Mouse (Mus musculus) kidney, adult 2 months (tissue): ENCODE data around the gene Rgma.

Experiments used
- CTCF ChIP-seq: fragments of 200-500 bp; conservative IDR thresholded peaks from 2 replicates; pipeline ENCODE4 v1.5.1; 2011; ENCODE audit warnings: low read depth, mild to moderate bottlenecking, control low read depth, low read length, moderate library complexity, mixed read lengths; ENCODE audit not compliant: insufficient read depth, insufficient read length
- POLR2A ChIP-seq: fragments of 200-500 bp; IDR thresholded peaks from one replicate; pipeline ENCODE4 v1.6.1; 2011; ENCODE audit warnings: low read depth, low read length, control low read depth

- no peak for TF ChIP-seq CTCF
- TF ChIP-seq POLR2A = no peak
These were observed 53.2 kb downstream of the Rgma start for GRCm38 (mm10) chr7:73428525-73428924.
